Mouse (Mus musculus): ENCODE results near the gene Nxpe2. TPM values are rescaled to one million over a fixed set of nuclear protein-coding genes. Genes with fewer than 3 reads are reported as not detected.

Nxpe2 gene
- polyA plus RNA-seq (2014; fragmentation: Illumina TruSeq; extraction: RNeasy Lipid Tissue Mini Kit (QIAGEN cat#74804); ENCODE audit: low read depth, low replicate concordance), result 2.3 TPM

DNA sequence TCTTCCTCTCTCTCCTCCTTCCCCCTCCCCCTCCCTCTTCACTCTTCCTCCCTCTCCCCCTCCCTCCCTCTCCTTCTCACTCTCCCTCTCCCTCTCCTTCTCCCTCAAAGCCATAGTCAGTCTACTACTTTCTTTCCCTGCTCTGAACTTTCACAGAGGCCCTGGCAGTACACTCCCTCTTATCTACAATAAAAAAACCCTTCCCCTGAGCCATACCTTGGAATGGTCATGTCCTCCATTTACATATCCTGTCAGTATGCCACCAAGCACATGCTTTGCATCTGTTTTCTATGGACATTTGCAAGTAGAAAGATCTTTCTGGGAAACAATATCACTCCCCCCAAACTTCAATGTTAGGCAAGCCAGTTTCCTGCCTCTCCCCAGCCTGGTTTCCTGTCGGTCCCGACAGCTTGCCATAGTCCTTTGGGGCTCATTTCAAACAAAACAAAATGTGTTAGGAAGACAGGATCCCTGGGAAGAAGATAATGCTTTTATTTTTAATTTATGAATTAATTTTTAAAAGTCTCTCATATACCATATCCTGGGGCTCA lies at the start of gene Nxpe2:
Nxpe2 (minus strand) TSS at position 307 of the 551 bp plus-strand sequence.

Other genes starting within 250 kb of the Nxpe2 start
- 2.5 TPM for gene Nxpe4, start 191.4 kb downstream of the Nxpe2 start, polyA plus RNA-seq (2014; fragmentation: Illumina TruSeq; extraction: RNeasy Lipid Tissue Mini Kit (QIAGEN cat#74804); ENCODE audit: low read depth, low replicate concordance)
- gene Rexo2, start 127.2 kb upstream of the Nxpe2 start, polyA plus RNA-seq (2014; fragmentation: Illumina TruSeq; extraction: RNeasy Lipid Tissue Mini Kit (QIAGEN cat#74804); ENCODE audit: low read depth, low replicate concordance), result 113 TPM
- gene Rbm7, start 141.8 kb upstream of the Nxpe2 start, polyA plus RNA-seq (2014; fragmentation: Illumina TruSeq; extraction: RNeasy Lipid Tissue Mini Kit (QIAGEN cat#74804); ENCODE audit: low read depth, low replicate concordance), result 102 TPM
- not detected for gene Gm5617, start 142.0 kb upstream of the Nxpe2 start, polyA plus RNA-seq (2014; fragmentation: Illumina TruSeq; extraction: RNeasy Lipid Tissue Mini Kit (QIAGEN cat#74804); ENCODE audit: low read depth, low replicate concordance)